Mouse (Mus musculus): Measurements from ENCODE around the gene Slc25a20. TPM values are rescaled to one million over a fixed set of nuclear protein-coding genes. Genes with fewer than 3 reads are reported as not detected.
A peak's percentile ranks its signal among the peaks of the same experiment; 100 is the strongest.
"Not testable (repeated sequence)": the region's sequence is repeated elsewhere in the genome, so short reads cannot be mapped to it uniquely, and the experiment has no call there.

The Slc25a20 gene
- polyA plus RNA-seq, 1 experiment from 2014 or later: 73.4 TPM

- peak; percentile 96 for ATAC-seq (replicated peaks; ENCODE audit: insufficient number of reproducible peaks, insufficient read depth, low FRiP score, low read depth)
- Histone ChIP-seq H3K4me3 (peak within 1 kb of the TSS; percentile 94), H3K4me2 (peak within 1 kb of the TSS; percentile 73), H3K27me3 (no peaks in the 10 kb centered on the region), H3K4me1 (replicated peaks) (peaks cover 19% of the 10 kb centered on the region), H3K9me3 (replicated peaks) (no peaks in the 10 kb centered on the region), H3K9ac (peak within 1 kb of the TSS; percentile 92), H3K36me3 (no peaks in the 10 kb centered on the region), H3K27ac (peak within 1 kb of the TSS; percentile 96)
- WGBS: under 1% methylated on average over 109 of the region's 112 CpGs
These were observed 13.0 kb upstream of the Slc25a20 start, which contains the start of gene Arih2 for GRCm38 (mm10) chr9:108648611-108649560. Gene Arih2 (minus strand): TSS chr9:108649386.

DNA sequence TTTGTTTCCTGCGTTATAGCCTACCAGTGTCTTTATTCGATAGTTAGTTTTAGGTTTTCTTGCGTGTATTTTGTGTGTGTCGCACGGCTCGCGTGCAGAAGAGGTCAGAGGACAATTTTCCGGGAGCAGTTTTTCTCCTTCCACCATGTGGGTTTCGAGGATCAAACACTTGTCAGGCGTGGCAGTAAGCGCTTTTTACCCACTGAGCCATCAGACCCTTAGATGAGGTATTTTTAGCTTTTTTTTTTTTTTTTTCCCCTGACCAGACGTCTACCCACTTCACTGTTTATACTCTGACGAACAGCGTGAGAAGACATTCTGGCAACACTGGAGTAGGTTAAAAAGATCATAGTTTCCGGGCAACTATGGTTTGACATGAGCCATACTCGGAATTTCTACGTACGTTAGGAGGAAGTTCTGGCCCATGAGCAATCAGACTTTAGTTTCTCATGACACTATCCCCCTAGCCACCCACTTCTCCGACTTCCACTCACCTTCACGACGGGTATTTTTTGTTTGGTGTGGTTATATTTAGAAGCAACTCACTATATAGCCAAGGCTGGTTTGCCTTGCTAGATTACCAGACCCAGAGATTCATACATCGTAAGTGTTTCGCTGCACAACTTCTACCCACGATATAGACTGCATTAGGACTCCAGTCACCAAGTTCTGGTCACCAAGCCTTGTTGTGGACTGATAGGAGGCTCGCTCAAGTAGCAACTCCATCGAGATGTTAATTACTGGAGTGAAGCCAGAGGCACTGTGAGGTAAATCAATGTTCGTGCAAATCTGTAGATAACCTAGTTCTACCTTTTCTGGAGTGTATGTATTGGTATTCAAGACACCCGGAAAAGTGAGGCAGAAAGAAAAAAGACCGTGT lies 12.1 kb upstream of the Slc25a20 start:
- H3K4me1 ChIP-seq (replicated peaks): peaks cover 19% of the 10 kb centered on the region
- WGBS: 15% methylated on average over 29 of the region's 29 CpGs
- no peaks in the 10 kb centered on the region for H3K9me3 ChIP-seq (replicated peaks)
- H3K4me3 ChIP-seq: peak overlapping the region; percentile 94
- peak overlapping the region; percentile 92 for H3K9ac ChIP-seq
- peak overlapping the region; percentile 96 for H3K27ac ChIP-seq
- no peaks in the 10 kb centered on the region for H3K27me3 ChIP-seq
- no peak for ATAC-seq (replicated peaks; ENCODE audit: insufficient number of reproducible peaks, insufficient read depth, low FRiP score, low read depth)
- H3K4me2 ChIP-seq: peak overlapping the region; percentile 73
- no peaks in the 10 kb centered on the region for H3K36me3 ChIP-seq

DNA sequence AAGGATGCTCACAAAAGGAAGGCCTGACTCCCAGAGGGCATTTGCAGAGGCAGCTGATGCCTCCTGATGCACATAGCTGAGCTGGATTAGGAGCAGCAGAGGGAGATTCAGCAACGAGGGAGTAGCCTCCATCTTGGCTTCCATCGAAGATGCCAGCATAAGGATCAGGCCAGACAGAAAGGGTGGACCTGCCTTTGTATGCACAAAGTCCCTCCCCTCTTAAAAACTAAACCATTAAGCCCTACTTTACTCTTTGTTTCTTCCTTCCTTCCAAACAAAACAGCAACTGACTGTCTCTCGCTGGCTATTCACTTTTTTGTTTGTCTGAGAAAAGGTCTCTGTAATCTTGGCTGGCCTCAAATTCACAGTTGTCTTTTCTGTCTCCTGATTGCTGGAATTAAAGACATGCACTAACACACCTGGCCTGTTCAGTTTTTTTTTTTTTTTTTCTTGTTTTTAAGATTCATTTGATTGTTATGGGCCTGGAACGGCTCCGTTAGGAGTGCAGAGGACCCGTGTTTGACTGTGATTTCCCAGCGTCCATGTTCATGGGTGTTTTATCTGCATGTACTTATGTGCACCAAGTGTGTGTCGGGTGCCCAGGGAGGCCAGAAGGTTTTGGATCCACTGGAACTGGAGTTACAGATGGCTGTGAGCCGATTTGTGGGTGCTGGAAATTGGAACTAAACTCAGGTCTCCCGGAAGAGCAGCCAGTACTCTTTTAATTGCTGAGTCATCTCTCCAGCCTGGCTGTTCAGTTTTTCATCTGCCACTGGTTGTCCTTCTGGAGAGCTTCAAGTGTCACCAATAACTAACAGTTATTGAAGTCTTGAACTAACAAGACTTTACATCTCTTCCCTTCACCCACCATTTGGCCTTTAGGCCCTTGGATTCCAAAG lies 7.1 kb upstream of the Slc25a20 start:
- 71% methylated on average over 10 of the region's 10 CpGs for WGBS
- H3K27ac ChIP-seq: no peak overlapping the region
- ATAC-seq (replicated peaks; ENCODE audit: insufficient number of reproducible peaks, insufficient read depth, low FRiP score, low read depth): no peak
- no peaks in the 10 kb centered on the region for H3K9me3 ChIP-seq (replicated peaks)
- no peak overlapping the region for H3K4me3 ChIP-seq
- peaks cover 7% of the 10 kb centered on the region for H3K4me1 ChIP-seq (replicated peaks)
- no peak overlapping the region for H3K9ac ChIP-seq
- H3K4me2 ChIP-seq: no peak overlapping the region
- H3K27me3 ChIP-seq: no peaks in the 10 kb centered on the region
- no peaks in the 10 kb centered on the region for H3K36me3 ChIP-seq

DNA sequence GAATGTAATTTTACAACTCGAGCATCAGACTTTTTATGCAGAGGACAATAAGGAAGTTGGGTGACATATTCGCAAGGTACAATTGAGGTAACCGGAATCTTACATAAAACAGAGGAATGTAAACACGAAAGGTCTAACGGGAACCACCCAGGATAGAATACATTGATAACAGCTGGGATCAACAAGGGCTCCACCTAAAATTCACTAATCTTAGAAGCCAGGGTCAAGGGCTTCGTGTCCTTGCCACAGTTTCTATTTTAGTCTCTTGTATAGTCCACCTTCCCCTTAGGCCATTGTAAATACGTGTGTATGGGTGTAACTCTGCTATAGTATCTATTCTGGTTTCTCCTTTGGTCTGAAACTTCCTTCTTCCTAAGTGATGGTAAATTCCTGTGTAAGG lies 6.0 kb upstream of the Slc25a20 start:
- 64% methylated on average over 7 of the region's 7 CpGs for WGBS
- not testable (repeated sequence) for H3K9ac ChIP-seq; H3K4me2 ChIP-seq; H3K36me3 ChIP-seq; H3K27ac ChIP-seq; H3K4me1 ChIP-seq (replicated peaks); H3K9me3 ChIP-seq (replicated peaks); H3K4me3 ChIP-seq; H3K27me3 ChIP-seq; ATAC-seq (replicated peaks; ENCODE audit: insufficient number of reproducible peaks, insufficient read depth, low FRiP score, low read depth)

DNA sequence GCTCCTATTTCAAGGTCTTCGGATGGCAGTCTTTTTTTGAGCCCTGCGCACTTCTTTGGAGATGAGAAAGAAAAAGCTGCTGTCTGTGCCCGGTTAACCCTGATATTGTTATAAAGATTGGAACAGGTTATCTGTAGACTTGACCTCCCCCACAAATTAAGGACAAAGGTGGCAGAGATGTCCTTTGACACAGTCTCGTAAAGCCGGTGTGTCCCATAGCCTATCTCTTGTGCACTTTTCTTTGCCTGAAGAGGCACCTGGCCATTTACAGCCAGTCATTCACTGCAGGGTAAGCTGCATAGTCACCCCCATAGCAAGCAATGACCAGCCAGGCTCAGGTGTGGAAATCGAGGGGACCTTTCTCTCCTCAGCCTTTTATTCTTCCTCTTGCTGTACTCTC lies 772 bp downstream of the Slc25a20 start:
- 22% methylated on average over 6 of the region's 6 CpGs for WGBS
- H3K4me1 ChIP-seq (replicated peaks): peaks cover 9% of the 10 kb centered on the region
- H3K27me3 ChIP-seq: no peaks in the 10 kb centered on the region
- peak overlapping the region; percentile 76 for H3K4me3 ChIP-seq
- peak overlapping the region; percentile 67 for H3K4me2 ChIP-seq
- H3K9me3 ChIP-seq (replicated peaks): no peaks in the 10 kb centered on the region
- peak overlapping the region; percentile 66 for H3K9ac ChIP-seq
- no peaks in the 10 kb centered on the region for H3K36me3 ChIP-seq
- H3K27ac ChIP-seq: peak overlapping the region; percentile 76
- no peak for ATAC-seq (replicated peaks; ENCODE audit: insufficient number of reproducible peaks, insufficient read depth, low FRiP score, low read depth)

DNA sequence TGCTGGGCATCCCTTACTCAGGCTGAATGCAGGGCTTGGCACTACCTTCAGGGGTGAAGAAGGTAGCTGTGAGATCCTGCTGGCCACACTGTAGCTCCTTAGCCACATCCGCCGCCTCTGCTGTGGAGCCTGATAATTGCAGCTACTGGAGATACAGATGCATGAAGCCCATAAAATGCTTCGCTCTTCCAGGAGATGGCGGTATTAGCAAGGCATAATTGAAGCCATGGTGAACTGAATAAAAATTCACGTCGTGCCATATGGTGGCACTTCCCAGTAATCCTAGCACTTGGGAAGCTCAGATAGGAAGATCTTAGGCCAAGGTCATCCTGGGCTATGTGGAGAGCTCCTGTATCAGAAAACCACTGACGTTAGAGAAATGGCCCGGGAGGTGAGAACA lies 8.0 kb downstream of the Slc25a20 start:
- peaks cover 21% of the 10 kb centered on the region for H3K36me3 ChIP-seq
- 60% methylated on average over 8 of the region's 8 CpGs for WGBS
- no peak for ATAC-seq (replicated peaks; ENCODE audit: insufficient number of reproducible peaks, insufficient read depth, low FRiP score, low read depth)

DNA sequence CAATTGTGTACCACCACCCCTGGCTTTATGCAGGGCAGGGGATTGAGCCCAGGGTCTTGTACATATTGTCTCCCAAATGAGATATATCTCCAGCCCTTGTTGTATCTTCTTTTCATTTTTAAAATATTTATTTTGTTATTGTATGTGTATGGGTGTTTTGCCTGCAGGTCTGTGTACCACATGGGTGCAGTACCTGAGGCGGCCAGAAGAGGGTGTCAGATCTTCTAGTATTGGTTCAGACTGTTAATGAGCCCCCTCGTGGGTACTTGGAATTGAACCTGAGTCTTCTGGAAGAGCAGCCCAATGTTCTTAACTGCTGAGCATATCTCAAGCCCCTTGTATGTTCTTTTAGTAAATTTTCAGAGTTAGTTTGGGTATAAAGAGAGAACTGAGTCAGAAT lies 11.3 kb downstream of the Slc25a20 start:
- Histone ChIP-seq H3K4me2 (no peak overlapping the region), H3K4me1 (replicated peaks) (peaks cover 4% of the 10 kb centered on the region), H3K9me3 (replicated peaks) (0 out of 2 replicates have a peak, but pooled peaks cover 4% of the 10 kb centered on the region), H3K27ac (no peak overlapping the region), H3K4me3 (no peak overlapping the region), H3K27me3 (no peaks in the 10 kb centered on the region), H3K36me3 (peaks cover 21% of the 10 kb centered on the region), H3K9ac (no peak overlapping the region)
- WGBS: 42% methylated on average over 2 of the region's 2 CpGs
- no peak for ATAC-seq (replicated peaks; ENCODE audit: insufficient number of reproducible peaks, insufficient read depth, low FRiP score, low read depth)

More for the DNA sequence above, 8.0 kb downstream of the Slc25a20 start:
- Histone ChIP-seq H3K4me3 (no peak overlapping the region), H3K9me3 (replicated peaks) (0 out of 2 replicates have a peak, but pooled peaks cover 4% of the 10 kb centered on the region), H3K4me1 (replicated peaks) (no peaks in the 10 kb centered on the region), H3K27me3 (no peaks in the 10 kb centered on the region), H3K27ac (no peak overlapping the region), H3K4me2 (no peak overlapping the region), H3K9ac (no peak overlapping the region)

GRCm38 (mm10) chr9:108680026-108680425 lies 18.1 kb downstream of the Slc25a20 start:
- 89% methylated on average over 15 of the region's 15 CpGs for WGBS
- peaks cover 4% of the 10 kb centered on the region for H3K4me1 ChIP-seq (replicated peaks)
- no peak overlapping the region for H3K27ac ChIP-seq
- H3K27me3 ChIP-seq: no peaks in the 10 kb centered on the region
- H3K4me2 ChIP-seq: no peak overlapping the region
- H3K4me3 ChIP-seq: no peak overlapping the region
- no peak overlapping the region for H3K9ac ChIP-seq
- H3K9me3 ChIP-seq (replicated peaks): no peaks in the 10 kb centered on the region
- peaks cover 41% of the 10 kb centered on the region for H3K36me3 ChIP-seq
- ATAC-seq (replicated peaks; ENCODE audit: insufficient number of reproducible peaks, insufficient read depth, low FRiP score, low read depth): no peak

- Histone ChIP-seq H3K27me3 (no peaks in the 10 kb centered on the region), H3K9me3 (replicated peaks) (no peaks in the 10 kb centered on the region), H3K4me1 (replicated peaks) (peaks cover 1% of the 10 kb centered on the region), H3K4me3 (no peak overlapping the region), H3K27ac (no peak overlapping the region), H3K4me2 (no peak overlapping the region), H3K9ac (no peak overlapping the region), H3K36me3 (peaks cover 27% of the 10 kb centered on the region)
- 45% methylated on average over 4 of the region's 4 CpGs for WGBS
- ATAC-seq (replicated peaks; ENCODE audit: insufficient number of reproducible peaks, insufficient read depth, low FRiP score, low read depth): no peak
These were observed 24.6 kb downstream of the Slc25a20 start for GRCm38 (mm10) chr9:108686475-108686887.

GRCm38 (mm10) chr9:108687181-108687580 lies 25.3 kb downstream of the Slc25a20 start:
- no peaks in the 10 kb centered on the region for H3K27me3 ChIP-seq
- peaks cover 5% of the 10 kb centered on the region for H3K4me1 ChIP-seq (replicated peaks)
- no peaks in the 10 kb centered on the region for H3K9me3 ChIP-seq (replicated peaks)
- H3K4me2 ChIP-seq: no peak overlapping the region
- no peak overlapping the region for H3K27ac ChIP-seq
- 85% methylated on average over 6 of the region's 6 CpGs for WGBS
- H3K9ac ChIP-seq: no peak overlapping the region
- no peak for ATAC-seq (replicated peaks; ENCODE audit: insufficient number of reproducible peaks, insufficient read depth, low FRiP score, low read depth)
- no peak overlapping the region for H3K4me3 ChIP-seq
- peaks cover 23% of the 10 kb centered on the region for H3K36me3 ChIP-seq
